Mouse (Mus musculus) cerebellum, postnatal 14 days (tissue): ENCODE measurements at regions not wholly inside any gene's neighbourhood (a gene's known extent, or its start where the extent isn't known, plus 50 kb on each side); places are given as distances from the start of the nearest gene placed in this dataset.

Experiments used
- DNase-seq, 2 experiments: peaks; one replicate each; pipeline ENCODE4 v3.0.0; 2021; ENCODE audit warnings: mixed read lengths in 2 of 2

GRCm38 (mm10) chr3:131801551-131801950 lies 237.0 kb downstream of the Papss1 start:
- DNase-seq = no peak

- DNase-seq = no peak
Observed at GRCm38 (mm10) chr3:131802841-131803240, 238.3 kb downstream of the Papss1 start.

- peak; percentile 51 to 61 for DNase-seq
Observed at GRCm38 (mm10) chr3:131808127-131808526, 243.6 kb downstream of the Papss1 start.

- peak; percentile 17 to 36 for DNase-seq
Observed at GRCm38 (mm10) chr3:131812968-131813367, 248.4 kb downstream of the Papss1 start.

- no peak for DNase-seq
Observed at GRCm38 (mm10) chr3:131818806-131819205, 254.2 kb downstream of the Papss1 start.

GRCm38 (mm10) chr3:131857442-131857841 lies 227.7 kb upstream of the Dkk2 start:
- DNase-seq = no peak

- no peak for DNase-seq
Observed at GRCm38 (mm10) chr3:131859083-131859482, 226.0 kb upstream of the Dkk2 start.

- no peak for DNase-seq
Observed at GRCm38 (mm10) chr3:131865106-131865505, 220.0 kb upstream of the Dkk2 start.

GRCm38 (mm10) chr3:131867266-131867665 lies 217.8 kb upstream of the Dkk2 start:
- no peak for DNase-seq

GRCm38 (mm10) chr3:131868219-131868964 lies 216.7 kb upstream of the Dkk2 start:
- no peak for DNase-seq

GRCm38 (mm10) chr3:131869306-131869705 lies 215.8 kb upstream of the Dkk2 start:
- no peak for DNase-seq

- no peak for DNase-seq
Observed at GRCm38 (mm10) chr3:131882667-131883066, 202.4 kb upstream of the Dkk2 start.

- DNase-seq = peak; percentile 20 to 59
Observed at GRCm38 (mm10) chr3:131886470-131886869, 198.6 kb upstream of the Dkk2 start.

- no peak for DNase-seq
Observed at GRCm38 (mm10) chr3:131886984-131887383, 198.1 kb upstream of the Dkk2 start.

- no peak for DNase-seq
Observed at GRCm38 (mm10) chr3:131887670-131888069, 197.4 kb upstream of the Dkk2 start.

- DNase-seq = no peak
Observed at GRCm38 (mm10) chr3:131891941-131892340, 193.2 kb upstream of the Dkk2 start.

- no peak for DNase-seq
Observed at GRCm38 (mm10) chr3:131893061-131893804, 191.9 kb upstream of the Dkk2 start.

- no peak for DNase-seq
Observed at GRCm38 (mm10) chr3:131895057-131895456, 190.0 kb upstream of the Dkk2 start.

GRCm38 (mm10) chr3:131913534-131913933 lies 171.6 kb upstream of the Dkk2 start:
- no peak for DNase-seq

GRCm38 (mm10) chr3:131914372-131914771 lies 170.7 kb upstream of the Dkk2 start:
- DNase-seq = peak in 1 of 2 experiments; percentile 6

GRCm38 (mm10) chr3:131914997-131915396 lies 170.1 kb upstream of the Dkk2 start:
- DNase-seq = no peak

- DNase-seq = no peak
Observed at GRCm38 (mm10) chr3:131917734-131918534, 167.2 kb upstream of the Dkk2 start.

- DNase-seq = peak; percentile 75 to 84
Observed at GRCm38 (mm10) chr3:131919476-131919875, 165.6 kb upstream of the Dkk2 start.
